Mouse (Mus musculus): ENCODE measurements around the gene 4930513O06Rik.

- TF ChIP-seq CTCF (IDR thresholded peaks at IDR 0.05; ENCODE audit: low read depth) (no peak), EP300 (IDR thresholded peaks at IDR 0.05; ENCODE audit: low read depth) (no peak)
Measured at GRCm38 (mm10) chrX:139041148-139041547, 44.9 kb upstream of the 4930513O06Rik start.

Measured in heart, postnatal 0 days (tissue).